Mouse (Mus musculus): ENCODE results near the gene Txn2. TPM values are rescaled to one million over a fixed set of nuclear protein-coding genes. Genes with fewer than 3 reads are reported as not detected.

Txn2 gene
- total RNA-seq, 2 experiments from 2014 or later: 119 to 136 TPM

- H3K4me3 ChIP-seq: no peak overlapping the region
- no peak overlapping the region for H3K27ac ChIP-seq
- no peak for TF ChIP-seq CTCF (conservative IDR thresholded peaks at IDR 0.05)
- no peak for DNase-seq (ENCODE audit: low spot score in 2 of 2)
Observed at GRCm38 (mm10) chr15:77892420-77892819, 36.4 kb downstream of the Txn2 start.

DNA sequence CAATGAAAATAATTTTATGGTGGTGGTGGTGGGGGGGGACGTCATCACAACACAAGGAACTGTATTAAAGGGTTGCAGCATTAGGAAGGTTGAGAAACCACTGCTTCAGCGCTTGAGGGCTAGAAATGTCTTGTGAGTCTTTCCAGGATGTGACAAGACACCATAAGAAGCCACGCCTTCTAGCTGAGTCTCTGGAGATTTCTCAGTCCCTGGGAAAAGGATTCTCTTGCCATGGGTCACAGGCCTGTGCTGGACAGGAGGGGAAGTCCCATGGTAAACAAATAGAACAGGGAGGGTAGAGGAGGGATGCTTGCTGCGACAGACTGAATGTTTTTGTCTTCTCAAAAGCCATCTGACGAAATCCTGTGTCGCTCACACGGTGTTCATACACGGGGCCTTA lies 37.0 kb downstream of the Txn2 start:
- no peak overlapping the region for H3K4me3 ChIP-seq
- no peak for TF ChIP-seq CTCF (conservative IDR thresholded peaks at IDR 0.05)
- H3K27ac ChIP-seq: no peak overlapping the region
- no peak for DNase-seq (ENCODE audit: low spot score in 2 of 2)

GRCm38 (mm10) chr15:77889761-77890422 lies 38.9 kb downstream of the Txn2 start:
- H3K27ac ChIP-seq: no peak overlapping the region
- H3K4me3 ChIP-seq: no peak overlapping the region
- no peak for TF ChIP-seq CTCF (conservative IDR thresholded peaks at IDR 0.05)
- DNase-seq (ENCODE audit: low spot score in 2 of 2): no peak

DNA sequence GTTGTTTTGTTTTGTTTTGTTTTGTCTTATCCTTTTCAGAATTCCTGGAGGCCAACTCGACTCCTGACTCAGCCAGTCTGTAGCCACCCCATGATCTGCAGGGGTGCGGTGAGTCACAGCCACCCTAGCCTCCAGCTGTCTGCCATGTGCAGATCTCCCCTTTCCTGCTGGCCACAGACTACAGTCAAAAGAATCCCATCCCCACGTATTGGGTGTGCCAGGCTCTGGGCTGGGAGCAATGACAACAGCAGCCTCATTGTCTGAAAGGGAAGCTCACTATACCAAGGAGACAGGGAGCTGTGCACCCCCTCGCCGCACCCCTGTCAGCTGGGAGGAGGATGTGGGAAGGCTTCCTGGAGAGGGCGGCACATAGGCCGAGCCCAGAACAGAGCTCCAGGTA lies 40.5 kb downstream of the Txn2 start:
- no peak for DNase-seq (ENCODE audit: low spot score in 2 of 2)
- no peak for TF ChIP-seq CTCF (conservative IDR thresholded peaks at IDR 0.05)
- Histone ChIP-seq H3K4me3 (no peak overlapping the region), H3K27ac (no peak overlapping the region)

DNA sequence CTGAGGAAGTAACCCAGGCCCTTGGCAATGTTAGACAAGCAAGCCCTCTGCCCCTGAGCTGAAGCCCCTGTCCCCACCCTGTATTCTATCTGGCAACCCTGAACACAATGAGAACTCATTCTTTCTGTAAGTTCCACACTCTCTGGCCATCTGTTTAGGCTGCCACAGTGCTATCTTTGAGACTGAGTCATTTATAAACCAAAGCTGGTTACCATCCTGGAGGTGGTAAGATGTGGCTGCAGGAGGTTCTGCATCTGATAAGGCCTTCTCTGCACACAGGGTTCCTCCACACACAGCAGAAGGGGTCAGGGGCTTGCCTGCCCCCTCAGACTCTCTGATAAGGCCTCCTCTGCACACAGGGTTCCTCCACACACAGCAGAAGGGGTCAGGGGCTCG lies 41.7 kb downstream of the Txn2 start:
- no peak for DNase-seq (ENCODE audit: low spot score in 2 of 2)
- TF ChIP-seq CTCF (conservative IDR thresholded peaks at IDR 0.05): no peak
- H3K27ac ChIP-seq: peak overlapping the region; percentile 43
- H3K4me3 ChIP-seq: no peak overlapping the region

DNA sequence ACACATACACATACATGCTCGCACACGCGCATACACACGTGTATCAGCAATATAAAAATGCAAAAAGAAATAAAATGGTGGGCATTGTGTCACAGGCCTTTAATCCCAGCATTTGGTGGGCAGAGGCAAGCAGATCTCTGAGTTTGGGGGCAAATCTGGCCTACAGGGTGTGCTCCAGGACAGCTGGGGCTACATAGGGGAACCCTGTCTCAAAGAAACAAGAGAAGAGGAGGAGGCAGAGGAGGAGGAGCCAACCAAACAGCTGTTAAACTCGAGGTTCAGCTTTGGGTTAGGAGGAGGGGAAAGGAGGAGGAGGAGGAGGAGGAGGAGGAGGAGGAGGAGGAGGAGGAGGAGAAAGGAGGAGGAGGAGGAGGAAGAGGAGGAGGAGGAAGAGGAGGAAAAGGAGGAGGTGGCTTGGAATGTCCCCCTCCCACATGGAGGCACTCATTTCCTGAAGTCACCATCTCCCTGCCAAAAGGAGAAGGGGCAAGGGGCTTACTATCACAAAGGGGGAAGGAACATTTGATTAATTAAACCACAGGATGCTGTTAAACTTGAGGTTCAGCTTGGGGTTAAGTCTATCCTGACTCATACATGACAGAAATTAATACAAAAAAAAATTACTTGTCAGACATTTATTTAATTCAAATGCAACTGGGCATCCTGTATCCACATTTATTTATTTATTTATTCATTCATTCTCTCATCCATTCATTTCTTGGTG lies 42.3 kb downstream of the Txn2 start:
- DNase-seq (ENCODE audit: low spot score in 2 of 2): no peak
- no peak for TF ChIP-seq CTCF (conservative IDR thresholded peaks at IDR 0.05)
- Histone ChIP-seq H3K27ac (peak overlapping the region; percentile 7; the same call in 1 of the 2 replicates), H3K4me3 (no peak overlapping the region)

- Histone ChIP-seq H3K27ac (no peak overlapping the region), H3K4me3 (no peak overlapping the region)
- TF ChIP-seq CTCF (conservative IDR thresholded peaks at IDR 0.05): no peak
- DNase-seq (ENCODE audit: low spot score in 2 of 2): no peak
Observed at GRCm38 (mm10) chr15:77885945-77886344, 42.9 kb downstream of the Txn2 start.

DNA sequence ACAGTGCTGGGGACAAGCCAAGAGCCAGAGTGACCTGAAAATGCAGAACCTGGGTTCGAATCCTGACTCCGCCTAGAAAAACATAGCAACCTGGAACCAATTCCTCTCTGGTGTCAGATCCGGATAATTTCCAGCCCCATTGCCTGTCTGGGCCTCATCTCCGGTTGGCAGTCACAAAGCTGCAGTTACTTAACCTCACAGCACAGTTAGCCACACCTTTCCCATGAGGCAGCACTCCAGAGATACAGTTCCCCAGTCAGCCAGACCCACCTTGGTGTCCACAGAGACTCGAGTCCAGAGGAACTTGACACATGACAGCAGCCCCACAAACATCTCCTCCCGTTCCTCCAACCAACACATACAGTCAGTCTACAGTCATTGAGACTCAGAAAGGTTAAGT lies 43.6 kb downstream of the Txn2 start:
- DNase-seq (ENCODE audit: low spot score in 2 of 2): no peak
- no peak overlapping the region for H3K4me3 ChIP-seq
- no peak overlapping the region for H3K27ac ChIP-seq
- no peak for TF ChIP-seq CTCF (conservative IDR thresholded peaks at IDR 0.05)

- H3K4me3 ChIP-seq: no peak overlapping the region
- no peak for DNase-seq (ENCODE audit: low spot score in 2 of 2)
- TF ChIP-seq CTCF (conservative IDR thresholded peaks at IDR 0.05): no peak
- H3K27ac ChIP-seq: no peak overlapping the region
Observed at GRCm38 (mm10) chr15:77883697-77884010, 45.2 kb downstream of the Txn2 start.

DNA sequence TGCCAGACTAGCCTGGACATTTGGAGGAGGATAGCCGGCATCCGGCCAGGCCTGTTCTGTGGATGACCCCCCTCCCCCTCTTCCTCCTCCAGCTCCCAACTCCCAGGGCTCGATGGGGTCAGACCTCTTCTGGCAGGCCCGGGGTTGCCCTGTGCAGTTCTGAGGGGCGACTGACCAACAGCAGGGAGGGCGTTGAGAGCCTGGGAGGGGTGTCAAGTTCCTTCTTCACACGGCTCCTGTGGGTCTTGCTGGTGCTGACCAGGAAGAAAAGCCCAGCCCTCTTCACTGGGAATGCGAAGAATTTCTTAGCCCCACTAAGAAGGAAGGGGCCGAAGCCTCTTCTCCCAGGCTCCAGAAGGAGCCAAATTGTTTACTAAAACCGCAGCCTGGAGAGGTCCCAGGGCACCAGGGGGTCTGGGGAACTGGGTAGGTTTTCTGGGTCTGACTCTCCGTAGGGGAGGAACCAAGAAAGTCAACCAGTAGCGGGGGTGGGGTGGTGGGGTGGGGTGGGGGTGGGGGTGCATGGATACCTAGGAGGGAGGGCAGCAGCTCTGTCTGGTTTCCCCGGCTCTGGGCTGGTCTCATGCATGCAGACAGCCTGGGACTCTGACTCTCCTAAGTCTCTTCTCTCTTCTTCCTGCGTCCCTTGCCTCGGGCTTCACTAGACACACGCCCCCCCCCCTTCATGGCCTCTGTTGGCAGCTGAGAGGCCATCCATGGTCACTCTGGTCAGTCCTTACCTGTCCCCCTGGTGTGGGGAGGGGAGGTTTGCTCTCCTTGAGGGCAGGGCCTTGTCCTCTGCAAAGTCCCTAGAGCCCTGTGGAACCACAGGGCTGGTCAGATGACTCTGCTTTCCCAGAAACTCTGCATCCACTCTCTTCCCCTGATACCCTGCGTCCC lies 45.8 kb downstream of the Txn2 start:
- no peak for TF ChIP-seq CTCF (conservative IDR thresholded peaks at IDR 0.05)
- H3K27ac ChIP-seq: no peak overlapping the region
- H3K4me3 ChIP-seq: no peak overlapping the region
- no peak for DNase-seq (ENCODE audit: low spot score in 2 of 2)

DNA sequence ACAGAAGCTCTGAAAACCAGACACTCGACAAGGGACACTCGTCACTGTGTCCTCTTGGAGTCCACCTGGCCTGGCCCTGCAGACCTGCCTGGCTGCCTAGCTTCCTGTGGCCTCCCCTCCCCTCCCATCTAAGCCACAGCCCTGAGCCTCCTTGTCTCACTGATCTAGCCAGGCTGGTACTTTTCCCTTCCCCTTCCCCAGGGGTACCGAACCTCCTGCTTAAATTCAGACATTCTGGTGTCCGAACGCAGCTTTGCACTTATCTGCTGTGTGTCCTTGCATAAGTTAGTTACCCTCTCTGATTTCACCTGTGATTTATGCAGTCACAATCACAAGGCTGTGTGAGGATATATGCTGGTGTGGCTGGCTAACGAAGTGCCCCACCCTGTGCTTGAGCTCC lies 46.5 kb downstream of the Txn2 start:
- no peak overlapping the region for H3K27ac ChIP-seq
- DNase-seq (ENCODE audit: low spot score in 2 of 2): no peak
- no peak for TF ChIP-seq CTCF (conservative IDR thresholded peaks at IDR 0.05)
- no peak overlapping the region for H3K4me3 ChIP-seq

GRCm38 (mm10) chr15:77881698-77882097 lies 47.1 kb downstream of the Txn2 start:
- no peak for DNase-seq (ENCODE audit: low spot score in 2 of 2)
- TF ChIP-seq CTCF (conservative IDR thresholded peaks at IDR 0.05): no peak
- Histone ChIP-seq H3K27ac (no peak overlapping the region), H3K4me3 (no peak overlapping the region)

DNA sequence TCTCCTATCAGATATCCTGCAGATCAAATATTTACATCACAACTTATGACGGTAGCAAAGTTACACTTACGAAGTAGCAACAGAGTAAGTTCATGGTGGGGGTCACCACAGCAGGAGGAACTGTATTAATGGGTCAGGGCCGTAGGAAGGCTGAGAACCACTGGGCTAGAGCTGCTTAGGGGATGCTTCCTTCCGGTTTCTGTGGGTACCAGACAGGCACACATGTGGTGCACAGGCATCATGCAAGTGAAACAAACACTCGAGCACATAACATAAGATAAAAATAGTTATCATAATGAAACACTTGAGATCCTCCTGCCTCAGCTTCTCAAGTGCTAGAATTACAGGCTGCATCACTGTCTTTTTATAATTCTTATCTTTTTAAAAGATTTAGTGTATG lies 48.1 kb downstream of the Txn2 start:
- no peak for TF ChIP-seq CTCF (conservative IDR thresholded peaks at IDR 0.05)
- H3K27ac ChIP-seq: no peak overlapping the region
- no peak overlapping the region for H3K4me3 ChIP-seq
- no peak for DNase-seq (ENCODE audit: low spot score in 2 of 2)

Data from layer of hippocampus, adult 2 months (tissue).